Mouse (Mus musculus) MEL (cell line): ENCODE data around the gene Ccdc122. TPM values are rescaled to one million over a fixed set of nuclear protein-coding genes. Genes with fewer than 3 reads are reported as not detected.
A peak's percentile ranks its signal among the peaks of the same experiment; 100 is the strongest.
"Not testable (repeated sequence)": the region's sequence is repeated elsewhere in the genome, so short reads cannot be mapped to it uniquely, and the experiment has no call there.

Experiments
- DNase-seq: peaks from one replicate; pipeline ENCODE4 v3.0.0; 2011; ENCODE audit warnings: low read depth, low spot score
- H3K27ac ChIP-seq: 2 replicates; pipeline ENCODE4 v1.5.1; 2012; ENCODE audit warnings: low read depth, mild to moderate bottlenecking, control low read depth, low read length, moderate library complexity; ENCODE audit not compliant: control insufficient read depth
- H3K27me3 ChIP-seq, 2 experiments: fragments of 150-350 bp in 1 of 2; sonication (generic) in 1 of 2; 2 replicates each; pipeline ENCODE4 v1.6.1; 2012; ENCODE audit warnings: low read length in 2 of 2, mild to moderate bottlenecking in 2 of 2, improper control_type of control experiment in 1 of 2, moderate library complexity in 1 of 2; ENCODE audit not compliant: insufficient read depth in 2 of 2, control insufficient read depth in 1 of 2
- H3K36me3 ChIP-seq, 2 experiments: 2 replicates each; pipeline ENCODE4 v1.6.1; 2012 to 2014; ENCODE audit warnings: low read length in 2 of 2, improper control_type of control experiment in 1 of 2, inconsistent platforms in 1 of 2, mild to moderate bottlenecking in 1 of 2; ENCODE audit not compliant: insufficient read depth in 2 of 2, control insufficient read depth in 1 of 2
- H3K4me1 ChIP-seq, 2 experiments: fragments of 150-350 bp in 1 of 2; sonication (generic) in 1 of 2; 2 replicates each; pipeline ENCODE4 v1.6.1; 2012; ENCODE audit warnings: low read length in 2 of 2, improper control_type of control experiment in 1 of 2, mild to moderate bottlenecking in 1 of 2; ENCODE audit not compliant: insufficient read depth in 2 of 2, control insufficient read depth in 1 of 2
- H3K4me3 ChIP-seq, 2 experiments: fragments of 150-350 bp in 1 of 2; sonication (generic) in 1 of 2; 2 replicates each; pipeline ENCODE4 v1.5.1; 2012; ENCODE audit warnings: low read depth in 2 of 2, low read length in 2 of 2, mild to moderate bottlenecking in 2 of 2, moderate library complexity in 2 of 2, control low read depth in 1 of 2, improper control_type of control experiment in 1 of 2; ENCODE audit not compliant: control insufficient read depth in 1 of 2, insufficient read depth in 1 of 2
- H3K79me2 ChIP-seq: 2 replicates; pipeline ENCODE4 v1.6.1; 2012; ENCODE audit warnings: mild to moderate bottlenecking, low read length, moderate library complexity; ENCODE audit not compliant: control insufficient read depth, poor library complexity, insufficient read depth
- H3K9ac ChIP-seq: 2 replicates; pipeline ENCODE4 v1.6.1; 2012; ENCODE audit warnings: low read depth, mild to moderate bottlenecking, control low read depth, low read length, moderate library complexity; ENCODE audit not compliant: control insufficient read depth, poor library complexity, severe bottlenecking
- H3K9me3 ChIP-seq: fragments of 150-350 bp; sonication (generic); replicated peaks from 2 replicates; pipeline ENCODE4 v1.6.1; 2012; ENCODE audit warnings: mild to moderate bottlenecking, low read length, improper control_type of control experiment, moderate library complexity; ENCODE audit not compliant: insufficient read depth
- CTCF ChIP-seq, 3 experiments: IDR thresholded peaks in 2 of 3; conservative IDR thresholded peaks in 1 of 3; 2 replicates each; pipeline ENCODE4 v1.5.1; 2011 to 2012; ENCODE audit warnings: low read length in 3 of 3, low read depth in 2 of 3, mild to moderate bottlenecking in 2 of 3, improper control_type of control experiment in 1 of 3, inconsistent platforms in 1 of 3, mixed read lengths in 1 of 3, moderate library complexity in 1 of 3; ENCODE audit not compliant: control insufficient read depth in 1 of 3, insufficient read depth in 1 of 3, poor library complexity in 1 of 3, severe bottlenecking in 1 of 3
- E2F4 ChIP-seq: IDR thresholded peaks from 2 replicates; pipeline ENCODE4 v1.6.1; 2011; ENCODE audit warnings: low read depth, low read length, improper control_type of control experiment, borderline replicate concordance
- GATA1 ChIP-seq: IDR thresholded peaks from 2 replicates; pipeline ENCODE4 v1.6.1; 2011; ENCODE audit warnings: low read depth, low read length, improper control_type of control experiment
- HCFC1 ChIP-seq: IDR thresholded peaks from 2 replicates; pipeline ENCODE4 v1.6.1; 2012; ENCODE audit warnings: low read depth, mild to moderate bottlenecking, inconsistent platforms, low read length, improper control_type of control experiment, moderate library complexity
- JUND ChIP-seq: IDR thresholded peaks from 2 replicates; pipeline ENCODE4 v1.6.1; 2011; ENCODE audit warnings: low read depth, mild to moderate bottlenecking, improper control_type of control experiment, low read length
- MAFK ChIP-seq: IDR thresholded peaks from 2 replicates; pipeline ENCODE4 v1.6.1; 2011; ENCODE audit warnings: low read depth, mild to moderate bottlenecking, low read length, improper control_type of control experiment, borderline replicate concordance
- MAX ChIP-seq: IDR thresholded peaks from 2 replicates; pipeline ENCODE4 v1.6.1; 2011; ENCODE audit warnings: low read length, improper control_type of control experiment
- MXI1 ChIP-seq: IDR thresholded peaks from 2 replicates; pipeline ENCODE4 v1.6.1; 2011; ENCODE audit warnings: mild to moderate bottlenecking, low read depth, low read length, improper control_type of control experiment
- MYC ChIP-seq: IDR thresholded peaks from 2 replicates; pipeline ENCODE4 v1.6.1; 2011; ENCODE audit warnings: low read depth, mild to moderate bottlenecking, low read length, improper control_type of control experiment, moderate library complexity
- RAD21 ChIP-seq: IDR thresholded peaks from 2 replicates; pipeline ENCODE4 v1.6.1; 2011; ENCODE audit warnings: mild to moderate bottlenecking, low read depth, low read length, improper control_type of control experiment
- RCOR1 ChIP-seq: IDR thresholded peaks from 2 replicates; pipeline ENCODE4 v1.6.1; 2012; ENCODE audit warnings: low read depth, mild to moderate bottlenecking, inconsistent platforms, low read length, improper control_type of control experiment
- SMC3 ChIP-seq: IDR thresholded peaks from 2 replicates; pipeline ENCODE4 v1.6.1; 2011; ENCODE audit warnings: low read depth, low read length, improper control_type of control experiment
- TCF12 ChIP-seq: IDR thresholded peaks from 2 replicates; pipeline ENCODE4 v1.6.1; 2014; ENCODE audit warnings: low read depth, mild to moderate bottlenecking, inconsistent platforms, low read length, improper control_type of control experiment, moderate library complexity
- ZC3H11A ChIP-seq: IDR thresholded peaks from 2 replicates; pipeline ENCODE4 v1.6.1; 2012; ENCODE audit warnings: low read depth, mild to moderate bottlenecking, inconsistent platforms, low read length, improper control_type of control experiment
- polyA plus RNA-seq, 2 experiments: library from polyadenylated mRNA; stranded (reverse) in 1 of 2; unstranded in 1 of 2; fragments of >175 nt in 1 of 2; fragments of >200 nt in 1 of 2; gene quantifications; 2 replicates each; pipeline versions ENCODE4 v1.2.1 to v1.2.4; 2012; ENCODE audit warnings: low replicate concordance in 2 of 2, low read depth in 1 of 2; ENCODE audit not compliant: insufficient read length in 2 of 2, insufficient read depth in 1 of 2, missing spikeins in 1 of 2
- total RNA-seq: library from RNA; depleted of rRNA; stranded (reverse); fragments of 300-350 nt; gene quantifications from 2 replicates; pipeline ENCODE4 v1.2.3, GENCODE M21; 2012

Ccdc122 gene
- total and polyA plus RNA-seq, 3 experiments: not detected

- H3K79me2 ChIP-seq: no peaks in the 10 kb centered on the region
- no peaks in the 10 kb centered on the region for H3K9me3 ChIP-seq
- H3K9ac ChIP-seq: no peak overlapping the region
- H3K4me3 ChIP-seq: no peak overlapping the region
- H3K4me1 ChIP-seq: no peaks in the 10 kb centered on the region
- peak; percentile 57 for DNase-seq
- H3K36me3 ChIP-seq: no peaks in the 10 kb centered on the region
- H3K27me3 ChIP-seq: no peaks in the 10 kb centered on the region; a peak in 2 of 4 replicates
- TF ChIP-seq CTCF (IDR thresholded peaks at IDR 0.05 in 2 of 3, conservative IDR thresholded peaks at IDR 0.05 in 1 of 3; ENCODE audit: control insufficient read depth in 1 of 3, insufficient read depth in 1 of 3, low read depth in 2 of 3, low read length in 3 of 3, poor library complexity in 1 of 3, severe bottlenecking in 1 of 3) (peak; percentile 31 to 65 (median 47); a peak in 5 of 6 replicates), JUND (no peak), RCOR1 (no peak), HCFC1 (no peak), TCF12 (no peak), MAX (no peak), ZC3H11A (peak; percentile 63), SMC3 (peak; percentile 87), MAFK (no peak), MXI1 (no peak), RAD21 (peak; percentile 59)
- H3K27ac ChIP-seq: no peak overlapping the region
Observed at GRCm38 (mm10) chr14:77008238-77008637, 28.3 kb upstream of the Ccdc122 start.

- no peak overlapping the region for H3K9ac ChIP-seq
Observed at GRCm38 (mm10) chr14:77011804-77012203, 24.8 kb upstream of the Ccdc122 start.

GRCm38 (mm10) chr14:77016783-77017182, 19.8 kb upstream of the Ccdc122 start:
- not testable (repeated sequence) for H3K79me2 ChIP-seq, H3K9me3 ChIP-seq, H3K27ac ChIP-seq, H3K36me3 ChIP-seq, H3K9ac ChIP-seq, H3K4me3 ChIP-seq, H3K27me3 ChIP-seq, DNase-seq, H3K4me1 ChIP-seq

More at GRCm38 (mm10) chr14:77011804-77012203, 24.8 kb upstream of the Ccdc122 start:
- no peaks in the 10 kb centered on the region for H3K36me3 ChIP-seq
- no peaks in the 10 kb centered on the region for H3K4me1 ChIP-seq
- no peaks in the 10 kb centered on the region; a peak in 2 of 4 replicates for H3K27me3 ChIP-seq
- no peak overlapping the region for H3K27ac ChIP-seq
- no peak overlapping the region for H3K4me3 ChIP-seq
- H3K9me3 ChIP-seq: no peaks in the 10 kb centered on the region
- H3K79me2 ChIP-seq: no peaks in the 10 kb centered on the region
- no peak for TF ChIP-seq JUND
- no peak for TF ChIP-seq MYC
- no peak for TF ChIP-seq GATA1
- peak; percentile 65 to 88 (median 67) for TF ChIP-seq CTCF (IDR thresholded peaks at IDR 0.05 in 2 of 3, conservative IDR thresholded peaks at IDR 0.05 in 1 of 3; ENCODE audit: control insufficient read depth in 1 of 3, insufficient read depth in 1 of 3, low read depth in 2 of 3, low read length in 3 of 3, poor library complexity in 1 of 3, severe bottlenecking in 1 of 3)
- no peak for TF ChIP-seq E2F4
- peak; percentile 81 for TF ChIP-seq ZC3H11A
- peak; percentile 86 for TF ChIP-seq SMC3
- TF ChIP-seq RAD21: peak; percentile 91
- peak; percentile 55 for DNase-seq
